Mouse (Mus musculus): Measurements from ENCODE around the gene Grin2a.

- TF ChIP-seq CTCF (IDR thresholded peaks at IDR 0.05; ENCODE audit: insufficient read depth, low read depth, low read length) (no peak), POLR2A (IDR thresholded peaks at IDR 0.05; ENCODE audit: insufficient read depth, low read depth, low read length) (no peak)
Measured at GRCm38 (mm10) chr16:9959340-9959739, 36.0 kb downstream of the Grin2a start.

Measured in olfactory bulb, adult 2 months (tissue).